Mouse (Mus musculus) MEL (cell line): ENCODE results near the gene Bahcc1. TPM values are rescaled to one million over a fixed set of nuclear protein-coding genes. Genes with fewer than 3 reads are reported as not detected.

ENCODE experiments used
- DNase-seq: peaks from one replicate; pipeline ENCODE4 v3.0.0; 2011; ENCODE audit warnings: low read depth, low spot score
- H3K27ac ChIP-seq: 2 replicates; pipeline ENCODE4 v1.5.1; 2012; ENCODE audit warnings: low read depth, mild to moderate bottlenecking, control low read depth, low read length, moderate library complexity; ENCODE audit not compliant: control insufficient read depth
- H3K27me3 ChIP-seq, 2 experiments: fragments of 150-350 bp in 1 of 2; sonication (generic) in 1 of 2; 2 replicates each; pipeline ENCODE4 v1.6.1; 2012; ENCODE audit warnings: low read length in 2 of 2, mild to moderate bottlenecking in 2 of 2, improper control_type of control experiment in 1 of 2, moderate library complexity in 1 of 2; ENCODE audit not compliant: insufficient read depth in 2 of 2, control insufficient read depth in 1 of 2
- H3K36me3 ChIP-seq, 2 experiments: 2 replicates each; pipeline ENCODE4 v1.6.1; 2012 to 2014; ENCODE audit warnings: low read length in 2 of 2, improper control_type of control experiment in 1 of 2, inconsistent platforms in 1 of 2, mild to moderate bottlenecking in 1 of 2; ENCODE audit not compliant: insufficient read depth in 2 of 2, control insufficient read depth in 1 of 2
- H3K4me1 ChIP-seq, 2 experiments: fragments of 150-350 bp in 1 of 2; sonication (generic) in 1 of 2; 2 replicates each; pipeline ENCODE4 v1.6.1; 2012; ENCODE audit warnings: low read length in 2 of 2, improper control_type of control experiment in 1 of 2, mild to moderate bottlenecking in 1 of 2; ENCODE audit not compliant: insufficient read depth in 2 of 2, control insufficient read depth in 1 of 2
- H3K4me3 ChIP-seq, 2 experiments: fragments of 150-350 bp in 1 of 2; sonication (generic) in 1 of 2; 2 replicates each; pipeline ENCODE4 v1.5.1; 2012; ENCODE audit warnings: low read depth in 2 of 2, low read length in 2 of 2, mild to moderate bottlenecking in 2 of 2, moderate library complexity in 2 of 2, control low read depth in 1 of 2, improper control_type of control experiment in 1 of 2; ENCODE audit not compliant: control insufficient read depth in 1 of 2, insufficient read depth in 1 of 2
- H3K79me2 ChIP-seq: 2 replicates; pipeline ENCODE4 v1.6.1; 2012; ENCODE audit warnings: mild to moderate bottlenecking, low read length, moderate library complexity; ENCODE audit not compliant: control insufficient read depth, poor library complexity, insufficient read depth
- H3K9ac ChIP-seq: 2 replicates; pipeline ENCODE4 v1.6.1; 2012; ENCODE audit warnings: low read depth, mild to moderate bottlenecking, control low read depth, low read length, moderate library complexity; ENCODE audit not compliant: control insufficient read depth, poor library complexity, severe bottlenecking
- H3K9me3 ChIP-seq: fragments of 150-350 bp; sonication (generic); replicated peaks from 2 replicates; pipeline ENCODE4 v1.6.1; 2012; ENCODE audit warnings: mild to moderate bottlenecking, low read length, improper control_type of control experiment, moderate library complexity; ENCODE audit not compliant: insufficient read depth
- BHLHE40 ChIP-seq: IDR thresholded peaks from 2 replicates; pipeline ENCODE4 v1.6.1; 2012; ENCODE audit warnings: low read depth, mild to moderate bottlenecking, inconsistent platforms, low read length, improper control_type of control experiment, borderline replicate concordance
- GABPA ChIP-seq: IDR thresholded peaks from 2 replicates; pipeline ENCODE4 v1.6.1; 2012; ENCODE audit warnings: low read depth, mild to moderate bottlenecking, inconsistent platforms, low read length, improper control_type of control experiment, moderate library complexity
- JUND ChIP-seq: IDR thresholded peaks from 2 replicates; pipeline ENCODE4 v1.6.1; 2011; ENCODE audit warnings: low read depth, mild to moderate bottlenecking, improper control_type of control experiment, low read length
- MAFK ChIP-seq: IDR thresholded peaks from 2 replicates; pipeline ENCODE4 v1.6.1; 2011; ENCODE audit warnings: low read depth, mild to moderate bottlenecking, low read length, improper control_type of control experiment, borderline replicate concordance
- MEF2A ChIP-seq: IDR thresholded peaks from 2 replicates; pipeline ENCODE4 v1.6.1; 2014; ENCODE audit warnings: low read depth, mild to moderate bottlenecking, inconsistent platforms, low read length, improper control_type of control experiment; ENCODE audit not compliant: poor library complexity, insufficient replicate concordance, severe bottlenecking; ENCODE audit errors: extremely low read depth
- MXI1 ChIP-seq: IDR thresholded peaks from 2 replicates; pipeline ENCODE4 v1.6.1; 2011; ENCODE audit warnings: mild to moderate bottlenecking, low read depth, low read length, improper control_type of control experiment
- MYC ChIP-seq: IDR thresholded peaks from 2 replicates; pipeline ENCODE4 v1.6.1; 2011; ENCODE audit warnings: low read depth, mild to moderate bottlenecking, low read length, improper control_type of control experiment, moderate library complexity
- NELFE ChIP-seq: IDR thresholded peaks from 2 replicates; pipeline ENCODE4 v1.6.1; 2011; ENCODE audit warnings: low read depth, low read length, improper control_type of control experiment
- NRF1 ChIP-seq: IDR thresholded peaks from 2 replicates; pipeline ENCODE4 v1.6.1; 2014; ENCODE audit warnings: low read depth, mild to moderate bottlenecking, inconsistent platforms, low read length, improper control_type of control experiment, moderate library complexity; ENCODE audit not compliant: poor library complexity, insufficient read depth, severe bottlenecking
- POLR2AphosphoS5 ChIP-seq: IDR thresholded peaks from 2 replicates; pipeline ENCODE4 v1.6.1; 2012; ENCODE audit warnings: low read depth, borderline replicate concordance, mild to moderate bottlenecking, inconsistent platforms, low read length, moderate library complexity, mixed read lengths
- RAD21 ChIP-seq: IDR thresholded peaks from 2 replicates; pipeline ENCODE4 v1.6.1; 2011; ENCODE audit warnings: mild to moderate bottlenecking, low read depth, low read length, improper control_type of control experiment
- RCOR1 ChIP-seq: IDR thresholded peaks from 2 replicates; pipeline ENCODE4 v1.6.1; 2012; ENCODE audit warnings: low read depth, mild to moderate bottlenecking, inconsistent platforms, low read length, improper control_type of control experiment
- SIN3A ChIP-seq: IDR thresholded peaks from 2 replicates; pipeline ENCODE4 v1.6.1; 2012; ENCODE audit warnings: low read length, improper control_type of control experiment, inconsistent platforms
- TAL1 ChIP-seq: IDR thresholded peaks from 2 replicates; pipeline ENCODE4 v1.6.1; 2012; ENCODE audit warnings: mild to moderate bottlenecking, inconsistent platforms, low read length, moderate library complexity, mixed read lengths
- UBTF ChIP-seq: IDR thresholded peaks from 2 replicates; pipeline ENCODE4 v1.6.1; 2012; ENCODE audit warnings: low read depth, mild to moderate bottlenecking, inconsistent platforms, low read length, improper control_type of control experiment, moderate library complexity, borderline replicate concordance; ENCODE audit not compliant: insufficient read depth
- ZC3H11A ChIP-seq: IDR thresholded peaks from 2 replicates; pipeline ENCODE4 v1.6.1; 2012; ENCODE audit warnings: low read depth, mild to moderate bottlenecking, inconsistent platforms, low read length, improper control_type of control experiment
- ZMIZ1 ChIP-seq: IDR thresholded peaks from 2 replicates; pipeline ENCODE4 v1.6.1; 2012; ENCODE audit warnings: low read depth, mild to moderate bottlenecking, inconsistent platforms, low read length, improper control_type of control experiment, moderate library complexity
- ZNF384 ChIP-seq: IDR thresholded peaks from 2 replicates; pipeline ENCODE4 v1.6.1; 2012; ENCODE audit warnings: low read depth, mild to moderate bottlenecking, inconsistent platforms, low read length, improper control_type of control experiment
- polyA plus RNA-seq, 2 experiments: library from polyadenylated mRNA; stranded (reverse) in 1 of 2; unstranded in 1 of 2; fragments of >175 nt in 1 of 2; fragments of >200 nt in 1 of 2; gene quantifications; 2 replicates each; pipeline versions ENCODE4 v1.2.1 to v1.2.4; 2012; ENCODE audit warnings: low replicate concordance in 2 of 2, low read depth in 1 of 2; ENCODE audit not compliant: insufficient read length in 2 of 2, insufficient read depth in 1 of 2, missing spikeins in 1 of 2
- total RNA-seq: library from RNA; depleted of rRNA; stranded (reverse); fragments of 300-350 nt; gene quantifications from 2 replicates; pipeline ENCODE4 v1.2.3, GENCODE M21; 2012

The Bahcc1 gene
- total and polyA plus RNA-seq, 3 experiments = 0.04 to 0.26 TPM; not detected in 1

DNA sequence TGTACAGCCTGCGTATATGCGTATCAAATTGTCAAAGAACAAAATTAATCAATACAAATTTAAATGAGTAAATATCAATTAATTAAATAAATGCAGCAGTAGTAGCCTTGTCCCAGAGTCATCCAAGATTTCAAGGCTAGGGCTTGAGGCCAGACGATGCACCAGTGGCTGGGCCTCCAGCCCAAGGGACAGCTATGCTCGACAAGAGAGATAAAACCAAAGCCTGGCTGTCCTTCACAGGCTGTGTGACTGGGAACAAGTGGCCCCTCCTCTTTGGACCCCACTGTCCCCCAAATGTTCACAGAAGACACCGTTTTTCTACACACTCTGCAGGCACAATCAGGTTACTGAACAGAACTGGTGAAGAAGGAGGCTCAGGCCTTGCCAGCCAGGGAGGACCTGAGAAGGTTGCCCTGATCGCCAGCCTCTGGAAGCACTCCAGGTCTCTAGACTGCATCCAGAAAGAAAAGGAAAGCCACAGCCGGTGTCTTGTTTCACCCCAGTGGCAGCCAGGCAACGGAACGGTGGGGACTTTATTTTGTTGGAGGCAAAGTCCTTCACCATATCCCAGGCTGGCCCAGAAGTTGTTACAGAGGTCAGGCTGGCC is 12.7 kb upstream of the Bahcc1 start:
- no peaks in the 10 kb centered on the region for H3K79me2 ChIP-seq
- no peaks in the 10 kb centered on the region for H3K9me3 ChIP-seq
- TF ChIP-seq MXI1 (no peak), RAD21 (no peak), JUND (no peak), NRF1 (no peak), TAL1 (no peak), MEF2A (no peak), ZNF384 (no peak), NELFE (no peak), BHLHE40 (no peak), MAFK (no peak), ZMIZ1 (no peak), POLR2AphosphoS5 (no peak), UBTF (no peak), SIN3A (no peak), RCOR1 (no peak), MYC (no peak), ZC3H11A (no peak), GABPA (no peak)
- H3K27ac ChIP-seq = no peak overlapping the region
- peaks cover 0 to 13% of the 10 kb centered on the region in 2 experiments; a peak in 2 of 4 replicates for H3K4me1 ChIP-seq
- peaks cover 8 to 13% of the 10 kb centered on the region in 2 experiments for H3K27me3 ChIP-seq
- H3K9ac ChIP-seq = no peak overlapping the region
- no peak overlapping the region for H3K4me3 ChIP-seq
- no peak for DNase-seq
- H3K36me3 ChIP-seq = no peaks in the 10 kb centered on the region; a peak in 2 of 4 replicates
